Mouse (Mus musculus) right cerebral cortex, postnatal 4 days (tissue): Measurements from ENCODE around the gene Pcca.
"Not testable (repeated sequence)": the region's sequence is repeated elsewhere in the genome, so short reads cannot be mapped to it uniquely, and the experiment has no call there.

Source experiments
- DNase-seq: peaks from one replicate; pipeline ENCODE4 v3.0.0-alpha.2; 2022

Gene Pcca

DNA sequence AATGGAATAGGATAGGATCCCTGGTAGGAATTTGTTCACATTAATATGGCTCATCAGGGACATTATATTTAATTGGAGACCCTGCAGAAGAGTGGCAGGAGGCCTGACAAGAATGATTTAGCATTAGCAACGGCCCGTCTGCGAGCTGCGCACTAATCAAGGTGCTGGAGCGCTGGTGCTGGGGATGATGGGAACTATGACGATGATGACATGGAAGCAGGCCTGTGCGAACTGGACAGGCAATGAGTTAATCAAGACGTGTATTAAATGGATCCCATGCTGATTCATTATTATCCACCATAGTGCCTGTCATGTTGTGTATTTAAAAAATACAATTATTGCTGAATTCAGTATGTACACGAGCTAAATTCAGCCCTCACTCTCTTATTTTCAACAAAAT is 36.7 kb downstream of the Pcca start:
- DNase-seq, result no peak

DNA sequence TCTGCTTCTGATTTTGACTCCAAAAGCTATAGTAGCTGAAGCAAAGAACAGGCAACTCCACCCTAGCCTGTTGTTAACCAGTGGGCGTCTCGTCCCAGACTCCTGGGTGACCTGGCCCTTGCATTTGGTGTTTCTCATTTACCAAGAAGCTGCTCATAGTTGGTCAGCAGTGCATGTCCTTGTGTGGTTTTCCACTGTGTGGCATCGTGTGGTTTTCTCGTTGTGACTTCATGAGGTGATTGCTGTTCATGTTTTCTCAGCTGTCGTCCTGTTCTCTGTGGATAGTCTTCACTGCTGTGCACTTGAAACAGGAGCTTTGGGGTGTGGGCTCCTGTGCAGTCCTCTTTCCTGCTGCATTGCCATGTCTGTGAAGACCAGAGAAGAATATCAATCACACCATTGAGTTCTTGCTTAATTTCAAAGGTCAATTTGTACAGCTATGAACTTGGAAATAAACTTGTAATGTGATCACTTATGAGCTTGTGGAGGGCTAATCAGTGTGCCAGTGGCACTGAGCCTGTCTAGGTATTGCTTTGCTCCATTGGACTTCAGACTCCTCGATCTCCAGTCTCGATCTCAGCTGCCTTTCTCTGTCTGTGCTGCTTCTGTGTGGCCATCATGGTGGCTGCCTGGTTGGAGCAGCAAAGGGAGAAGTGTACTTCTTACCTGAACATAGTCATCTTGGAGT is 40.1 kb downstream of the Pcca start:
- no peak for DNase-seq

DNA sequence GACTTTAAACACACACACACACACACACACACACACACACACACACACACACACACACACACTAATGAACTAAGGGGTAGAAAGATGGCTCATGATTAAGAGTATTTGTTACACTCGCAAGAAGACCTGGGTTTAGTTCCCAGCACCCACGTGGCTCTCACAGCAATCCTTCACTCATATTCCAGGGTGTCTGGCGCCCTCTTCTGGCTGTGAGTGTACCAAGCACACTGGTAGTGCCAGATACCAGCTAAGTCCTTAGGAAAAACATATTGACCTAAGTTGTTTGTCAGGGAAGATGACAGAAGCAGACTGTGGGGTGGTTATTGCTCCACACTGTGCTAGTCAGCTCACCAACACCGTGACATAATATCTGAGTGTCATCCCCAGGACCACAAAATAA is 43.7 kb downstream of the Pcca start:
- DNase-seq, result no peak

DNA sequence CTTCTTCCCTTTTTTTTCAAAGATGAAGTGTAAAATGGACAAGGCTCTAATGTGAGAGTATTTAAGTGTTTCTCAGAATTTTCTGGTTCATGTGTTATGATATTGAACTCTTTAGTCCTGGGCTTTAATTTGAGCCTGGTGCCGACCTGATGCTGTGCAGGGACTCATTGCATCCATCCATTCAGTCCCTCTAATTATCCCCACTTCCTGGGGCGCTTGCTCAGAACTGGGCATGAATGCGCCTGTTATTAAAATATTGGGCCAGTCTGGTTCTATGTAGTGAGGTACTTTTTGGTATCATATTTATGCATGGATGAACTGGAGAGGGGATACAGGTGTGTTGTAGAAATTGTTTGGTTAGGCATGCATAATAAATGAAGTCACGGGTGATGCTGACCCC is 47.9 kb downstream of the Pcca start:
- no peak for DNase-seq

DNA sequence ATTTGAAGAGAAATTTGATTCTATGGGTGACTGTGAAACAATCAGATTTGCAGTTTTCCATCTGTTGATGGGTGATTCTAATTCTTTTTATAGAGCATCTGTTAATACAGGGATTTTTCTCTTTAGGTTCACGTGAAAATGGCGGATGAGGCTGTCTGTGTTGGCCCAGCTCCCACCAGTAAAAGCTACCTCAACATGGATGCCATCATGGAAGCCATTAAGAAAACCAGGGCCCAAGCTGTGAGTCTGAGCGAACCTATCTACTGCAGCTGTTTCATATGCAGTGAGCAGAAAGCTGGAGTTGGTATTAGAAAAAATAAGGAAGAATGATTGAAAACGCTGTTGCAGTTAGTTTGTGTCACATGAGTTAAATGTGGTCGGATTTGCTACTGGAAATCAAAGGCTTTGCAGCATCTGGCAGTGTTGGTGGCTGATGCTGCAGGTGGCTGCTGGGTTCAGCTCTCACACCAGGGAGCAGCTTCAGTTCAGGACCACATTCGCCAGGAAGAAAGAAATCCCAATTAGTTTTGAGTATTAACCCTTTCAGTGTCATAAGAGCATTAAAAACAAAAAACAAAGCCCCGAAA is 48.5 kb downstream of the Pcca start:
- DNase-seq, result no peak

DNA sequence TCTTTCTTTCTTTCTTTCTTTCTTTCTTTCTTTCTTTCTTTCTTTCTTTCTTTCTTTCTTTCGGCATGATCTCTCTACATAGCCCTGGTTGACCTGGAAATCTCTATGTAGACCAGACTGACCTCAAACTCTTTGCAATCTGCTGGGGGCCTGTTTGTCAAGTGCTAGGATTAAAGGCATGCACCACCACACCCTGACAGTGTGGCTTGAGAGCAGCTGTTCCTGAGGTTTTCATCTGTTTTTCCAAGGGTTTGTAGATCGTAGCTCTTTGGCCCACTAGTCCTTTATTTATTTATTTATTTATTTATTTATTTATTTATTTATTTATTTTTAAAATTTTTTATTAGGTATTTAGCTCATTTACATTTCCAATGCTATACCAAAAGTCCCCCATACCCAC is 50.0 kb downstream of the Pcca start:
- DNase-seq, result not testable (repeated sequence)

DNA sequence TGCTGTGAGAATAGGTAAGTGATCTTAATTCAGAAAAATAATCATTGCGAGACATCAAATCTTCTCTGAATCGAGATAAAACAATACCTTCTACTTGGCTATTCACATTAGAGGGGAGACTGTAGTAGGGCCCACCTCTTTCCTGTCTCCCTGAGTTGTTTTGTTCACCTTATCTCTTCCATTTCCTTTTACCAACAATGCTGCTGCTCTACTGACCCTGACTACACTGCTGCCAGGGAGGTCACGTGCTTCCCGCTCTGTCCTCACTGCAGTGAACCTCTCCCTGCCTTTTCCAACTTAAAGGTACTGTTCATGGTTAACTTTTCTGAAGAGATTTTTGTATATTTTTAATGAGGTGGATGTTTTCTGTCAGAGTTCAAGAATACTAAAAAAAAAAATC is 52.8 kb downstream of the Pcca start:
- DNase-seq, result no peak

DNA sequence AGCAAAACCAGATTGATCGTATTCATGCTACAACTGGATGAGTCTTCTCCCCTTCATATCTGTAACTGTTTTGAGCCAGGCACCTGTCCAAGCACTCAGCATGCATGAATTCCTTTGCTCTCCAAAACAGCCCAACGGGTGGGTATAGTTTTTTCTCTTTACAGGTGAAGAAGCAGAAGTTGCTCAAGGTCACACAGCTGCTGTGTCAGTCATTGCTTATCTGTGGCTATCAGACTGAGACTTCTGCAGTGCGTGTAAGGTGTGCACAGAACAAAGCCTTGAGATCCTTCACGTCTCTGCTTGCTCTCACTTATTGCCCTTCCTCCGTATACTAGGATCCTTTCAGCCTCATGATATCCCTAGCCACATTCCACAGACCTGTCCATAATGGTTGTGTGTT is 63.4 kb downstream of the Pcca start:
- no peak for DNase-seq

DNA sequence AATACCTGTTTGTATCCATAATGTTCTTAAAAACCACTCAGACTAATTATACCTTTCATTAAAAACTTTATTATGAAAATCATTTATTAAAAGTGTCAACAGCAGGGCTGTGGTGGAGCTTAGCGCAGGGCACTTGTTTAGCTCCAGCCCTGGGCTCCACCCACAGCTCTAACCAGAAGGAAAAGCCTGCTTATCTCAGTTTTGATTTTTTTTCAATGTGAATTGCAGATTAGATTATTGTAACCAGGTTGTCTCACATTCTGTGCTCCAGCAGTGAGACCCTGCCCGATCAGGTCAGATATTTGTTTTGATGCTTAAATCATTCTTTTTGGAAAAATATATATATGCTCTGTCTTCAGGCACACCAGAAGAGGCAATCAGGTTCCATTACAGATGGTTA is 64.7 kb downstream of the Pcca start:
- DNase-seq, result no peak

DNA sequence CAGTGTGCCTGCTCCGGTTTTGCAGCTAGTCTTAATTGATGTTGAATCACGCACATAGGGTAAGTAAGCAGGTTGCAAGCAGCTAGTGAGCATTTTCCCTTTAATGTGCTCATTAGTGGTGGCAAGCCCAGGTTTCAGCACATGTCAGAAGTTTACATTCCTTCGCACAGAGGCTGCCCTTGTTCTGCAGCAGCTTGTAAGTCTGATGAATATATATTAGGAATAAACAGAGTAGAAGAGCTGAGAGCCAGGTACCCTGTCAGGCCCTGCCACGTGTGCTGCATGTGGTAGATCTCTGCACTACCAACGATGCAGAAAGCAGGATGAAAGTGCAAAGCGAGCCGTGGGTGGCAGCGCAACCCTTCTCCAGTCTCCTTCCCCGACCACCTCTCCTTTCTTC is 65.7 kb downstream of the Pcca start:
- no peak for DNase-seq

DNA sequence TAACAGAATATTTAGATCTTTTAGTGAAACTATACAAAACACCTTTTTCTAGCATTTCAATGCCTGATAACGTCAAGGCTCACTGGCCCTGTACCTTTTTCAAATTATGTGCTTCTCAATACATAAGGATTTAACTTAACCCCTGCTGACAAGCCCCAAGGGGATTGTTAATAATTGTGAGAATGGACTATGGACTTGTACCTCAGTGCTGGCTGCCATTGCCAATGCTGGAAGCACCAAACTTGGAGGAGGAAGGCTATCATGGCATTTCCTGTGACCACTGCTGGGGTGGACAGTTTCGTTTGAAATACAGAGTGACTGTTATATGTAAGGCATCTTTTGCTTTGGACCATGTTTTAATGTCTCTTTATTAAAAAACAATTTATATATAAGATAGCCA is 68.6 kb downstream of the Pcca start:
- no peak for DNase-seq

DNA sequence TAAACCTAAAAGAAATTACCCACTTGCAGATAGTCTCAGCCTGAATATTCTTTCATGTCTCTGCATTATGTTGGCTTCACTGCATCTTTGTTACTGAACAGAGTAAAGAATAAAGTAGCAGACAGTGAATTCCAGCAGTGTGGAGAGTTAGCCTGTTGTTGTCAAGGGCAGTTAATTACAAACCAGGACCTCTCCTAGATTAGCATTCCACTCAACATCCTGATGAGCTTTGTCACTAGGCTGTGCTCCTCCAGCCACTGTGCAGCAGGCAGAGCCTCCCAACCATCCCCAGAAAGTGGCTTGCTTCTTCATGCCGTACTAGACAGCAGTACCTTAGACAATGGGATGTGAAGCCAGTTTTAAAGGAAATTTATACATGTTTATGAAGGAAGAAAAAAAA is 72.4 kb downstream of the Pcca start:
- DNase-seq, result no peak

DNA sequence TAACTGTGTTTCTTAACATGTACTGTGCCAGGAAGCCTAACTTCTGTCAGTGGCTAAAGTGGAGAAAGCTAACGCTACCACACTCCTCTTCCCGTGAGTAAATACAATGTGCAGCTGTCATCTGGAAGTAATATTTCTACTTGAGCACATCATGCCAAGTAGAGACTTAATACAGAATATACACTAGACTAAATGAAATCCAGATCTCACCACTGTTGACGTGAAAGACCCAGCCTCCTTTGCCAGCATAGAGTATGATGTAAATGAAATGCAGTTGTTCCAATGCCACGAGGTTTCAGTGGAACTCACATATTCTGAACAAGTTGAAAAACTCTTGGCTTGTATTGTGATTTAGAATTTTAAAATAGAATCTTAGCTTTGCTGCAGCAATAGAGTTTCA is 73.3 kb downstream of the Pcca start:
- no peak for DNase-seq

DNA sequence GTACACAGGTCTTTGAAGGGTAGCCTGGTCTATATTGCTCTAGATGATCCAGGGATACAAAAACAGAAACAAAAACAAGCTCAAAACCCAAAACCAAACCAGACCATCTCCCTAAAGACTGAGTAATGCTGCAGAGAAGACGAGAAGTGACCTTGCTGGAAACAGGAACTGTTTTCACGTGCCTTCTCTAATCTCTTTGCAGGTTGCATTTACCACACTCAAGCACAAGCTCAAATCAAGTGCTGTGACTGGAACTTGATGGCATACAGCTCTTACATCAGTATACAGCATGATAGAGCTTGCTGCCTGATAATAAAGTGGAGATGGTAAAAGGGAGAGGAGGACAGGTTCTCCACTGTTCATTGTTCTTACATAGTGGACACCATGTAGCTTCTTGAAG is 74.2 kb downstream of the Pcca start:
- DNase-seq, result no peak

DNA sequence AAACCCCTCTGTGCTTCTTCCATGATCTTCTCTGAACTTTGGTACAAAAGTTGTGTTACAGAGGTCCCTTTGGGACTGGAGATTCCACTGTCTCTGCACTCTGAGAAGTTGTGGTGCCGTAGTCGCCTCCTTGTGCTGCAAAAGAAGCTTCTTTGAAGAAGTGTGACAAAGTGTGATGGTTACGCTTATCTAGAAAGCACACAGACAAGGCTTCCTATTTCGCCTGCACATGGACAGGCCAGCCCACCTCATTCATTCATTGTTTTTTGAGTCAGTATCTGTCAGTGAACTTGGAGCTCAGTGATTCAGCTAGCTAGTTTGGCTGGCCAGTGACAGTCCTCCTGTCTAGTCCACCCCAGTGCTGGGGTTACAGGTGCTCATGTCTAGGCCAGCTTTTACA is 76.9 kb downstream of the Pcca start:
- DNase-seq, result no peak

DNA sequence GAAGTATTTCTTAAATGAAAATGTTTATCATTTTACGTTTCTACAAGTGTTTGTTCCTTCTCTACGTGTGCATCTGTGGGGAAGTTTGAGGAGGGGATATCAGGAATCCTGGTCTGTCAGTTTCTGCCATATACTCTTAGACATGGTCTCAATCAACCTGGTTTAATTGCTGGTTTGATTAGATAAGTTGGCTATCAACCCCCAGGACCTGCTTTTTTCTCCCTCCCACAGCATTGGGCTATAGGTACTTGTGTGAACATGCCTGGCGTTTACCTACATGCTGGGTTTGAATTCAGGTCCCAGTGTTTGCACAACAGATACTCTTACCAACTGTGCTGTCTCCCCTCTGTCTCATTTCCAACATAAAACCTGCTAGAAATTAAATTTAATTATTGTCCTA is 78.2 kb downstream of the Pcca start:
- no peak for DNase-seq

DNA sequence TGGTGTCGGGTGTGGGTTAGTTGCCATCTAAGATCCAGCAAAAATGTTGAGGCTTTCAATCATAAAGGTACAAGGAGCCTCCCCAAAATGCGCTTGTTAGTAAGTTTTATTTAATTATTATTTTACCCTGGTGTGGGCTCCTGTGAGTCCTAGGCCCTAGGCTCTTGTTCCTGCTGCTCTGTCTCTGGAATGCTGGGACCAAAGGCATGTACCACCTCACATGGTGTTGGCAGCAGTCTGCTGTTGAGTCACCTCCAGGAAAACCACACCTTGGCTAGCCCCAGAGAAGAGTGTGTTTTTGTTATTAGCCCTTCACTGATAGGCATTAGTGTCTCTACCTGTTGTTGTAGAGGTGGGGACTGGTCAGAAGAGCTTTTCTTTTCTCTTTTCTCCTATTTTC is 83.5 kb downstream of the Pcca start:
- no peak for DNase-seq

DNA sequence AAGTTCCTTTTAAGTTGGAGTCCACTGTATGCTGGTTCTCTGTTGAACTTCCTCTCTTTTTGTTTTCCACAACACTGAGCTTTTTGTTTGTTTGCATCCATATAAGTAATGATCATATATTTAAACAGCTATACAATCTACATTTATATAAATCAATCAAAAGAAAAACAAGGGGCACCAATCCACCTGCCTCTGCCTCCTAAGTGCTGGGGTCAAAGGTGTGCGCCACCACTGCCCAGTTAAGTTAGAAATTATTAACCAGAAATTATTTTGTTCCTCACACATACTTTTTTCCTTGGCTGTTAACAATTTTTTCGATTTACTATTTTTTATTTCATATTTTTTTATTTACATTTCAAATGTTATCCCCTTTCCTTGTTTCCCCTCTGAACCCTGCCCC is 99.3 kb downstream of the Pcca start:
- DNase-seq, result no peak

DNA sequence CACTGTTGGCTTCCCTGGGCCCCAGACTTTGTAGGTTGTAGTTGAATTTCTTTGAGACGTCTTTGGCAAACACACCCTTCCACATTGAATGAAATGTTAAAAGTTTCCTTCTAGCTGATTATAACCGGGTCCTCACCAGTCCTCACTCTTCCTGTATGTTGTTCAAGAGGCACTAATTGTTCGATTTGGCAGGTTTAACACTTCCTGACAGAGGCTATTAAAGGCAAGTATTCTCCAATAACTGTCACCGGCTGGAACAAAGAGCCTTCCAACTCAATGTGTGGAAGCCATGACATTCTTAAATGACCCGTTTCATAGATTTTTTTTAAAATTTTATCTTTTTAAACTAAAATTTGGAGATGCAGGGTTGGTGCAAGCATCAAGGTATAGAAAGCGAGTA is 102.5 kb downstream of the Pcca start:
- DNase-seq, result no peak

DNA sequence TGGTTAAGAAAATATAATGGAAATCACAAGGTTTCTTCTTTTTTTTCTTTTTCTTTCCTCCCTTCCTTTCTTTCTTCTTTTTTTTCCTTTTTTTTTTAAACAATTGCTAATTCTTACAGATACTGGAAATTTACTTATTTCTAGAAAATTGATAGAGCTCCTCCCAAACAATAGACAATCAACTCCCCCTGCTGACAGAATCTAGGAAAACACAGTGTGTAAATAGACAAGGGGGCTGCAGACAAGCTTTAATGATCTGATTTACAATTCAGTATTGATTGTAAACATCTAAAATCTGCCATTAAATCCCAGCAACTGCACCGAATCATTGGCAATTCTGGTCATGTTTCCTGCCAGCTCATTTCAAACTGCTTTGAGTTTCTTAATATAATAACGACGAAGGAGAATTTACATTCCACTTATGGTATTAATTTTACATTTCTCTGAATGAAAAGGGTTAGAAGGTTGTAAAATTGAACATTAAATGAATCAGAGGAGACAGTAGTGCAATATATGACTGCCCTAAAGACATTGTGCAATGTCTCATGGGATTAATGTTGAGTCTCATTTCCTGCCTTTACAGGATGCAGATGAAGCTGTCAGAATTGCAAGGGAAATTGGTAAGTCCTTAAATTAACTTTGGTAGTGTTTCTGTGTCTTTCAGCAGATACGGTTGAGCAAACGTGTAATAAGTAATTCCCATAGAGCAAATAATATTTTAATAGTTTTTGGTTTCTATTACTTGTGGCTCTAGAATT is 103.9 kb downstream of the Pcca start:
- DNase-seq, result no peak

DNA sequence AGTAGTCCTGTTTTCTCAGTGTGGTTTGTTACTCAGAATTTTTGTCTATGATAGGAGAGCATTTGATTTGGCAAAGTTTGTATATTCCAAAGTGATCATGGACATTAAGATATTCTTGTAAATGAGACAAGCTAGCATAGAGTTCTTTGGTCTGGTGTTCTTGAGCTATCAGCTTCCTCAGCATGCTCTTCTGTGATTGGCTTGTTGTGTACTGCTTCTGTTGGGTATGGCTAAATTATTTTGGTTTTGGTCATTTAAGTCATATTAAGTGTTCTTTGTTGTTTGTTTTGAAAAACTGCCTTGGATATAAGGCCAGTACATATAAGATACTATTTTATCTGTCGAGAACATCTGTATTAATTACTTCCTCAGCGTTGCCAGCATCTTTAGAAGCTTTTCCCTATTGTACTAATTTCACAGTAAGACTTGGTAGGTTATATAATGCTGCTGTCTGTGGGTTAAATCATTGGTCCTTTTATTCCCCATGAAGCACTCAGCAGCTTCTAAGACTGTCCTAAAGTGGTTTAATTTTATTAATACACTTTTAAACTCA is 105.1 kb downstream of the Pcca start:
- no peak for DNase-seq

DNA sequence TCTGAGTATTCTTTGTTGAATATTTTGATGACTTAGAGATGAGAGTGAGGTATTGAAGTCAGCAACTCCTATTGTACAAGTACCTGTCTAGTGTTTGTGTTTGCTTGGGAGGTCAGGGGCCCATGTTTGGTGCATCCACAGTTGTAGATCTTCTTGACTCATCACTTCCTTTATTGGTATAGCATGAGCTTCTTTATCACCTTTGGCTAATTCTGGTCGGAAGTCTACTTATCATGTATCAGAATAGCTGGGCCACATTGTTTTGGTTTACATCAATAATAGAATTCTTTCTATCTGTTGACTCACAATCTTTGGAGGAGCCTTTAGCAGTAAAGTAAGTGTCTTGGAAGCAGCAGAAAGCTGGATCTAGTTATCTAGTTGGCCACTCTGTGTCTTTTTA is 108.3 kb downstream of the Pcca start:
- no peak for DNase-seq

DNA sequence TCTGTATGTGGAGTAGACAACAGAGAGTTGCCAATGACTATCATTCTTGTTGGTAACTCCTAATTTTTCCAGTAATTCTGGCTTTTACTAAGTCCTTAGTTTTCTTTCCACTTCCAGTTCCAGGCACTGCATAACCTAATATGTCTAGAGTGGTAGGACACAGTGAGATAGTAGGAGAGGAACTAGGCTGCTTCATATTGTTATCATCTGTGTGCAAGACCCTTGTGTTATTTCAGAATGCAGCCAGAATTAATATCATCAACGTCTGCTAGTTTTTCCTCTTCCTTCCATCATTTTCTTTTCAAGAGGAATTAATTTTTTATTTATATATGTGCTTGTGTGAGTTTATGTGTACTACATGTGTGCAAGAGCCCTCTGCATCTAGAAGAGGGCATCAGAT is 114.1 kb downstream of the Pcca start:
- DNase-seq, result no peak

DNA sequence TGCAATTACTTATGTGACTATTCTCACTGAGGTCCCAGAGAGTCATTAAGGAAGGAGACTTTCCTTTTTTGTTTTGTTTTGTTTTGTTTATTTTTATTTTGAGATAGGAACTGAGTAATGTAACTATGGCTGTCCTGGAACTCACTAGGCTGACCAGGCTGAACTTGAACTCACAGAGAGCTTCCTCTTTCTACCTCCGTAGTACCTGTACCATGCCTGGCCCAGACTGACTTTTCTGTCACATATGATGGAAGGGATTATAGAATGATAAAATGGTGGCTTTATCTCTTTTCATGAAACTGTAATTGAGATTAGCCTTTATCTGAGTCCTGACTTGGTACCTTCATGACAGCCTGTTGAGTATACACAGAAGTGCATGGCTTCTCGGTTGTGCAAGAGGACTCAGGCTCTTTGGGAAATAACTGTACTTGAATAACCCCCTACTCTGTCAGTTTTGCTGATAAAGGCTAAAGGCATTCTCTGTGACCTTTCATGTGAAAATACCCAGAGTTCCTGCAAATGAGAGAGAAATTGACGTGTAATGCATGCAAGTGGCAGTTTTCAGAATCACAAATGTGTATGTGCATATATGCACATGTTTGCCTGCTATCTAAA is 115.3 kb downstream of the Pcca start:
- DNase-seq, result no peak
